Mouse (Mus musculus): ENCODE results near the gene H2-Q4. TPM values are rescaled to one million over a fixed set of nuclear protein-coding genes. Genes with fewer than 3 reads are reported as not detected.
"Not testable (repeated sequence)": the region's sequence is repeated elsewhere in the genome, so short reads cannot be mapped to it uniquely, and the experiment has no call there.

H2-Q4 gene
- total RNA-seq, 4 experiments from 2014 or later: 26.9 to 46.7 (median 37.7) TPM

GRCm38 (mm10) chr17:35420206-35420810, 40.9 kb downstream of the H2-Q4 start:
- DNase-seq: not testable (repeated sequence)

DNA sequence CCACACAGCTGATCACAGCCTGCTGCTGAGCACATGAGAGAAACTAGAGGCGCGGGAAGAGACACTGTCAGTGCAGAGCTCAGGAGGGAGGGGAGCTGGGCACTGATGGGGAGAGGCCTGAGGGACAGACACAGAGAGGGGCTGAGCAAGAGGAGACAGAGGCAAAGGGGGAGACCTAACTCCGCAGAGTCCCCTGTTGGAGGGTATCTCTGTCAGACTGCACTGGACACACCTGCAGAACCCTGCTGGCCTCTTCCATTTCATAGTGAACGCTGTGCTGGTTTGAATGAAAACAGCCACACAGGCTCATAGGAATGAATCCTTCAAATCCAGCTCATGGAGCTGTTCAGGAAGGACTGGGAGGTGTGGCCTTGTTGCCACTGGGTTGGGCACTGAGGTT, 41.9 kb downstream of the H2-Q4 start:
- not testable (repeated sequence) for DNase-seq

- not testable (repeated sequence) for DNase-seq
These were observed 42.9 kb downstream of the H2-Q4 start for GRCm38 (mm10) chr17:35422360-35422759.

GRCm38 (mm10) chr17:35423131-35423810, 43.9 kb downstream of the H2-Q4 start:
- not testable (repeated sequence) for DNase-seq

GRCm38 (mm10) chr17:35424106-35424505, 44.7 kb downstream of the H2-Q4 start:
- DNase-seq: not testable (repeated sequence)

DNA sequence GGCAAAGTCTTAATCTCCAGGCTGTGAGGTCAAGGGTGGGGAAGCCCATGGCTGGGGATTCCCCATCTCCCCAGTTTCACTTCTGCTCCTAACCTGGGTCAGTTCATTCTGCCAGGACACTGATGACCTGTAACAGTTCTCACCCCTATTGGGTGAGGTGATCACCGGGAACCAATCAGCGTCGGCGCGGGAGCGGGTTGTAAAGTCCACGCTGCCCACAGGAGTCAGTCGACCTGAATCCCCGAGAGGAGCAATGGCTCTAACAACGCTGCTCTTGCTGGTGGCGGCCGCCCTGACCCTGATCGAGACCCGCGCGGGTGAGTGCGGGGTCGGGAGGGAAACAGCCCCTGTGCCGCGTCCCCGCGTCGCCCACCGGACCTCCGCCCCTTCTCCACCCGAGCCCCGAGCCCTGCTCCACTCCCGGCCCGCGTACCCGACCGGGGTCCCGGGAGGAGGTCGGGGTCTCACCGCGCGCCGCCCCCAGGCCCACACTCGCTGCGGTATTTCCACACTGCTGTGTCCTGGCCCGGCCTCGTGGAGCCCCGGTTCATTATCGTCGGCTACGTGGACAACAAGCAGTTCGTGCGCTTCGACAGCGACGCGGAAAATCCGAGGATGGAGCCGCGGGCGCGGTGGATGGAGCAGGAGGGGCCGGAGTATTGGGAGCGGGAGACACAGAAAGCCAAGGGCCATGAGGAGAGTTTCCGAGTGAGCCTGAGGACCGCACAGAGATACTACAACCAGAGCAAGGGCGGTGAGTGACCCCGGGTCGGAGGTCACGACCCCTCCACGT, 45.4 kb downstream of the H2-Q4 start, which contains the start of gene H2-Q6:
Gene H2-Q6 (plus strand): TSS at position 227 of the 793 bp plus-strand sequence.
- peak; percentile 72 for DNase-seq

DNA sequence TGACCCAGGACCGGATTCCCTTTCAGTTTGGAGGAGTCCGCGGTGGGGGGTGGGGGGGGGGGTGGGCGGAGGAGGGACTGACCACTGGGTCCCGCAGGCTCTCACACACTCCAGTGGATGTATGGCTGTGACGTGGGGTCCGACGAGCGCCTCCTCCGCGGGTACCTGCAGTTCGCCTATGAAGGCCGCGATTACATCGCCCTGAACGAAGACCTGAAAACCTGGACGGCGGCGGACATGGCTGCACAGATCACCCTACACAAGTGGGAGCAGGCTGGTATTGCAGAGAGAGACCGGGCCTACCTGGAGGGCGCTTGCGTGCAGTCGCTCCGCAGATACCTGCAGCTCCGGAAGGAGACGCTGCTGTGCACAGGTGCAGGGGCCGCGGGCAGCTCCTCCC, 46.1 kb downstream of the H2-Q4 start:
- DNase-seq: not testable (repeated sequence)

- not testable (repeated sequence) for DNase-seq
These were observed 49.5 kb downstream of the H2-Q4 start for GRCm38 (mm10) chr17:35428883-35429282.

- DNase-seq: not testable (repeated sequence)
These were observed 51.3 kb downstream of the H2-Q4 start for GRCm38 (mm10) chr17:35430671-35431070.

DNA sequence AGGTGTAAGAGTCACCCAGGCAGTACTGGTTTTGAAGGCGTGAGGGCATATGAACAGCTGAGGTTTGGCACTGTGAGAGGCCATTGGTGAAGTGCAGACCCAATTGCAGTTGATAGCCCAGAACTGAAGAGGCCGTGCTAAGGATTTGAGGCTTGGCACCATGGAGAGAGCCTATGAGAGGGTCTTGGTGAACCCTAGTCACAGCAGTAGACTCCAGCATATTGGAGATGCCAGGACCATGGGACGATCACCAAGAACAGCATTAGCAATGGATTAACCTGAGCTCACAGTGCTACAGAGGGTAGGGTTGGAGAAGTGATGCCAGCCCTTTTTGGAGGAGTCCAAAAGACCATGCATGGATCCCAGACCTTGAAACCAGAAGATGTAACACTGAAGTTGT, 52.8 kb downstream of the H2-Q4 start:
- DNase-seq: not testable (repeated sequence)

- not testable (repeated sequence) for DNase-seq
These were observed 55.4 kb downstream of the H2-Q4 start for GRCm38 (mm10) chr17:35434836-35435235.

Other genes with a start within 250 kb of the H2-Q4 start
- gene Apom, start 247.6 kb upstream of the H2-Q4 start, total RNA-seq (2022): under 1 TPM in 2 of 4 experiments, not detected in 2; 0.28 to 0.32 TPM
- gene Bag6, start 244.4 kb upstream of the H2-Q4 start, total RNA-seq (2022): 100 to 1,000 TPM; 354 to 477 (median 417) TPM
- gene Prrc2a, start 214.7 kb upstream of the H2-Q4 start, total RNA-seq (2022): 100 to 1,000 TPM; 241 to 340 (median 274) TPM
- 10 to 100 TPM in 2 of 4 experiments, 1 to 10 TPM in 2; 5.5 to 14.5 (median 10.5) TPM for gene Aif1, start 203.5 kb upstream of the H2-Q4 start, total RNA-seq (2022)
- gene Lst1, start 191.2 kb upstream of the H2-Q4 start, total RNA-seq (2022): 10 to 100 TPM in 1 of 4 experiments, 1 to 10 TPM in 3; 4.7 to 11.3 (median 8.2) TPM
- 10 to 100 TPM in 1 of 4 experiments, 1 to 10 TPM in 3; 1.3 to 10.3 (median 4.5) TPM for gene Ltb, start 185.2 kb upstream of the H2-Q4 start, total RNA-seq (2022)
- gene Tnf, start 177.6 kb upstream of the H2-Q4 start, total RNA-seq (2022): 1 to 10 TPM in 2 of 4 experiments, under 1 TPM in 2; 0.56 to 2.2 (median 0.89) TPM
- gene Lta, start 174.3 kb upstream of the H2-Q4 start, total RNA-seq (2022): 1 to 10 TPM in 1 of 4 experiments, under 1 TPM in 3; 0.28 to 1.1 (median 0.63) TPM
- not detected for gene Gm16181, start 158.8 kb upstream of the H2-Q4 start, total RNA-seq (2022)
- 10 to 100 TPM in 1 of 4 experiments, 1 to 10 TPM in 3; 5.5 to 12.1 (median 7.4) TPM for gene Atp6v1g2, start 146.0 kb upstream of the H2-Q4 start, total RNA-seq (2022)
- 10 to 100 TPM; 17.4 to 20.2 (median 19.8) TPM for gene Nfkbil1, start 143.8 kb upstream of the H2-Q4 start, total RNA-seq (2022)
- gene Ddx39b, start 137.9 kb upstream of the H2-Q4 start, total RNA-seq (2022): 100 to 1,000 TPM; 181 to 239 (median 202) TPM
- gene H2-D1, start 116.9 kb upstream of the H2-Q4 start, total RNA-seq (2022): 100 to 1,000 TPM; 209 to 349 (median 279) TPM
- 1 to 10 TPM; 3.6 to 5.8 (median 4.6) TPM for gene H2-Q1, start 59.2 kb upstream of the H2-Q4 start, total RNA-seq (2022)
- 1 to 10 TPM; 1.7 to 2.7 (median 2.3) TPM for gene H2-Q2, start 37.4 kb upstream of the H2-Q4 start, total RNA-seq (2022)
- gene H2-Q6, start 45.2 kb downstream of the H2-Q4 start, total RNA-seq (2022): 10 to 100 TPM in 2 of 4 experiments, 1 to 10 TPM in 2; 7.6 to 16.7 (median 11.1) TPM
- gene H2-Q7, start 59.5 kb downstream of the H2-Q4 start, total RNA-seq (2022): 10 to 100 TPM in 2 of 4 experiments, 1 to 10 TPM in 2; 7.6 to 11.5 (median 9.8) TPM
- 1 to 10 TPM; 1.9 to 7.9 (median 3.7) TPM for gene H2-Q10, start 90.5 kb downstream of the H2-Q4 start, total RNA-seq (2022)
- gene Pou5f1, start 126.4 kb downstream of the H2-Q4 start, total RNA-seq (2022): under 1 TPM in 3 of 4 experiments, not detected in 1; 0.21 to 0.34 (median 0.23) TPM
- 1 to 10 TPM; 3.5 to 6.7 (median 4.8) TPM for gene Tcf19, start 137.2 kb downstream of the H2-Q4 start, total RNA-seq (2022)
- 10 to 100 TPM in 3 of 4 experiments, 1 to 10 TPM in 1; 5.9 to 13.9 (median 12.9) TPM for gene Cchcr1, start 137.5 kb downstream of the H2-Q4 start, total RNA-seq (2022)
- not detected for gene Psors1c2, start 153.6 kb downstream of the H2-Q4 start, total RNA-seq (2022)
- gene Cdsn, start 172.5 kb downstream of the H2-Q4 start, total RNA-seq (2022): 10 to 100 TPM in 1 of 4 experiments, 1 to 10 TPM in 2, under 1 TPM in 1; 0.17 to 12.1 (median 3.0) TPM
- gene 2300002M23Rik, start 187.8 kb downstream of the H2-Q4 start, total RNA-seq (2022): not detected
- gene Sfta2, start 221.9 kb downstream of the H2-Q4 start, total RNA-seq (2022): not detected
- gene Gm9573, start 247.0 kb downstream of the H2-Q4 start, total RNA-seq (2022): not detected

Measured in adrenal gland, adult 8-10 months (tissue).